Comparison of ENCODE assay signal across 18 mouse cellular contexts in the genomic region with DNA sequence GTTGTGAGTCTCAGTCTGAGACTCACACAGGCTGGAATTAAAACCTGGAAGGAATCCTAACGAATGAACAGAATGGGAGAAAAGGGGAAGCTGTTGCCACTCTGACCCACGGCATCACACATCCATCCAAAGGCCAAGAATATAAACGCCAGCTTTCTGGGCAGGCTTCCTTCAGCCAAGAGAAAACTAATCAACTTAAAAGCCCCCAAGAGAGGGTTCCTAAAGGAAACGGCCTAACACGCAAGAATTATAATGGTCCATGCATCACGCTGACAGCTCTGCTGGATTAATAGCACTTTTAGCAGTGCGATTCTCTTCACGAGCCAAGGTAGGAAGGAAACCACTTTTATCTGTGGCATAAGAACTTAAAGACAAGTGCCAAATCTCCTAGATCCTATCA.
DNase-seq lines count a peak whose midpoint lies in the region; ATAC-seq and TF ChIP-seq lines count a peak whose summit lies in the region.
"Had no signal": no experiment of that assay in that cellular context is flagged by ENCODE, and none has a peak within 500 bp of the region (broad histone marks: within the 10 kb centered on the region; RNA-seq: fewer than 3 reads in every experiment).

No protein-coding gene starts in this region.

- H3K36me3 ChIP-seq in kidney, embryonic 14.5 days (ENCODE audit: control insufficient read depth, insufficient read depth, low read length) = no peaks in the 10 kb centered on the region
- peaks cover 3% of the 10 kb centered on the region; the same call in 1 of the 2 replicates for H3K36me3 ChIP-seq in midbrain, embryonic 16.5 days (ENCODE audit: control insufficient read depth, insufficient read depth, low read length)
- H3K36me3 ChIP-seq in midbrain, embryonic 10.5 days = peaks cover 15% of the 10 kb centered on the region
- peaks cover 9% of the 10 kb centered on the region; the same call in 1 of the 2 replicates for H3K36me3 ChIP-seq in limb, embryonic 14.5 days (ENCODE audit: control insufficient read depth, insufficient read depth, low read length)
- H3K36me3 ChIP-seq: hindbrain, embryonic 15.5 days; liver, embryonic 13.5 days; lung, embryonic 15.5 days had no signal

- TF ChIP-seq POLR2A in limb, embryonic 14.5 days (IDR thresholded peaks at IDR 0.05; ENCODE audit: borderline replicate concordance, extremely low read depth, insufficient read depth, insufficient read length) = no peak

- no peaks in the 10 kb centered on the region for H3K27me3 ChIP-seq in kidney, embryonic 14.5 days (ENCODE audit: control insufficient read depth, insufficient read depth, low read length)
- H3K27me3 ChIP-seq in midbrain, embryonic 16.5 days (ENCODE audit: control insufficient read depth, insufficient read depth, low read depth, low read length) = no peaks in the 10 kb centered on the region
- no peaks in the 10 kb centered on the region for H3K27me3 ChIP-seq in midbrain, embryonic 10.5 days (ENCODE audit: low read depth, poor library complexity, severe bottlenecking)
- H3K27me3 ChIP-seq in limb, embryonic 14.5 days (ENCODE audit: control insufficient read depth, insufficient read depth, low read length) = no peaks in the 10 kb centered on the region
- H3K27me3 ChIP-seq: hindbrain, embryonic 15.5 days; liver, embryonic 13.5 days; lung, embryonic 15.5 days; midbrain, embryonic 13.5 days had no signal

- 22% methylated on average over 8 of the region's 8 CpGs for WGBS in kidney, embryonic 14.5 days
- 49% methylated on average over 8 of the region's 8 CpGs for WGBS in midbrain, embryonic 16.5 days
- WGBS in midbrain, embryonic 10.5 days = 82% methylated on average over 8 of the region's 8 CpGs
- WGBS in limb, embryonic 14.5 days = 25% methylated on average over 8 of the region's 8 CpGs

- H3K9ac ChIP-seq in kidney, embryonic 14.5 days (ENCODE audit: low read depth, low read length) = no peak overlapping the region
- no peak overlapping the region for H3K9ac ChIP-seq in midbrain, embryonic 16.5 days (ENCODE audit: low read depth, low read length)
- no peak overlapping the region for H3K9ac ChIP-seq in limb, embryonic 14.5 days (ENCODE audit: low read depth, low read length, severe bottlenecking)
- H3K9ac ChIP-seq: hindbrain, embryonic 15.5 days; liver, embryonic 13.5 days; lung, embryonic 15.5 days; midbrain, embryonic 13.5 days had no signal

- no peak overlapping the region for H3K4me3 ChIP-seq in kidney, embryonic 14.5 days (ENCODE audit: low read length)
- no peak overlapping the region for H3K4me3 ChIP-seq in midbrain, embryonic 16.5 days (ENCODE audit: low read depth, low read length)
- H3K4me3 ChIP-seq in midbrain, embryonic 10.5 days = no peak overlapping the region
- H3K4me3 ChIP-seq in limb, embryonic 14.5 days (replicated peaks; ENCODE audit: low read length) = no peak overlapping the region
- H3K4me3 ChIP-seq: gastrocnemius, adult 2 months; heart, embryonic 10.5 days; hindbrain, embryonic 15.5 days; liver, embryonic 13.5 days; lung, embryonic 15.5 days; midbrain, embryonic 13.5 days had no signal

- no peaks in the 10 kb centered on the region for H3K9me3 ChIP-seq in kidney, embryonic 14.5 days (ENCODE audit: control insufficient read depth, low read length)
- no peaks in the 10 kb centered on the region for H3K9me3 ChIP-seq in midbrain, embryonic 16.5 days (replicated peaks; ENCODE audit: control insufficient read depth, low read length, poor library complexity, severe bottlenecking)
- no peaks in the 10 kb centered on the region for H3K9me3 ChIP-seq in midbrain, embryonic 10.5 days (replicated peaks)
- H3K9me3 ChIP-seq in limb, embryonic 14.5 days (ENCODE audit: control insufficient read depth, low read length) = no peaks in the 10 kb centered on the region
- H3K9me3 ChIP-seq: heart, embryonic 10.5 days; hindbrain, embryonic 15.5 days; liver, embryonic 13.5 days; lung, embryonic 15.5 days; midbrain, embryonic 13.5 days had no signal

- no peak for DNase-seq in kidney, adult 11 months
- no peak for DNase-seq in midbrain, embryonic 10.5 days (ENCODE audit: low spot score)
- peak; percentile 39 for DNase-seq in limb, embryonic 14.5 days (ENCODE audit: low spot score)
- DNase-seq in ovary, postnatal 36 days (ENCODE audit: low spot score) = no peak
- no peak for DNase-seq in layer of hippocampus, adult 18-20 months (ENCODE audit: low spot score in 2 of 2)
- DNase-seq: adrenal gland, adult 8-10 months; cerebellum, adult 9-11 months; gastrocnemius, adult 2 months; liver, embryonic 13.5 days; right cerebral cortex, postnatal 4 days had no signal

- no peak overlapping the region for H3K27ac ChIP-seq in kidney, embryonic 14.5 days (ENCODE audit: low read depth, low read length)
- 0 out of 2 replicates have a peak overlapping the region, but pooled peaks have one; percentile 17 for H3K27ac ChIP-seq in midbrain, embryonic 16.5 days (ENCODE audit: low read length)
- no peak overlapping the region for H3K27ac ChIP-seq in midbrain, embryonic 10.5 days (replicated peaks)
- no peak overlapping the region for H3K27ac ChIP-seq in limb, embryonic 14.5 days (replicated peaks; ENCODE audit: low read depth, low read length)
- H3K27ac ChIP-seq: gastrocnemius, adult 2 months; heart, embryonic 10.5 days; hindbrain, embryonic 15.5 days; liver, embryonic 13.5 days; lung, embryonic 15.5 days; midbrain, embryonic 13.5 days; stomach, postnatal 0 days had no signal

- peaks cover 5% of the 10 kb centered on the region; the same call in 1 of the 2 replicates for H3K4me1 ChIP-seq in kidney, embryonic 14.5 days (ENCODE audit: control insufficient read depth, insufficient read depth, low read length)
- H3K4me1 ChIP-seq in midbrain, embryonic 16.5 days (ENCODE audit: control insufficient read depth, insufficient read depth, low read length) = no peaks in the 10 kb centered on the region
- H3K4me1 ChIP-seq in midbrain, embryonic 10.5 days = no peaks in the 10 kb centered on the region
- H3K4me1 ChIP-seq in limb, embryonic 14.5 days (ENCODE audit: control insufficient read depth, insufficient read depth, low read length) = peaks cover 29% of the 10 kb centered on the region; the same call in 1 of the 2 replicates
- H3K4me1 ChIP-seq: liver, embryonic 13.5 days; midbrain, embryonic 13.5 days had no signal

- 0 out of 2 replicates have a peak overlapping the region, but pooled peaks have one; percentile 8 for H3K4me2 ChIP-seq in kidney, embryonic 14.5 days (replicated peaks; ENCODE audit: low read depth, low read length)
- H3K4me2 ChIP-seq in midbrain, embryonic 16.5 days (ENCODE audit: low read length) = no peak overlapping the region
- H3K4me2 ChIP-seq in limb, embryonic 14.5 days (replicated peaks; ENCODE audit: low read depth, low read length, severe bottlenecking) = no peak overlapping the region
- H3K4me2 ChIP-seq: hindbrain, embryonic 15.5 days; liver, embryonic 13.5 days; lung, embryonic 15.5 days; midbrain, embryonic 13.5 days had no signal

- peak; percentile 14; the same call in 1 of the 2 replicates for ATAC-seq in kidney, embryonic 14.5 days (ENCODE audit: low FRiP score, low TSS enrichment)
- ATAC-seq in midbrain, embryonic 16.5 days = no peak
- no peak for ATAC-seq in limb, embryonic 14.5 days (ENCODE audit: low FRiP score, low read depth)
- ATAC-seq: intestine, postnatal 0 days; midbrain, embryonic 13.5 days had no signal
